Mouse (Mus musculus): ENCODE results near the gene Stard10. TPM values are rescaled to one million over a fixed set of nuclear protein-coding genes. Genes with fewer than 3 reads are reported as not detected.

Stard10 gene
- polyA plus RNA-seq, 1 experiment from 2014 or later: 134 TPM

DNA sequence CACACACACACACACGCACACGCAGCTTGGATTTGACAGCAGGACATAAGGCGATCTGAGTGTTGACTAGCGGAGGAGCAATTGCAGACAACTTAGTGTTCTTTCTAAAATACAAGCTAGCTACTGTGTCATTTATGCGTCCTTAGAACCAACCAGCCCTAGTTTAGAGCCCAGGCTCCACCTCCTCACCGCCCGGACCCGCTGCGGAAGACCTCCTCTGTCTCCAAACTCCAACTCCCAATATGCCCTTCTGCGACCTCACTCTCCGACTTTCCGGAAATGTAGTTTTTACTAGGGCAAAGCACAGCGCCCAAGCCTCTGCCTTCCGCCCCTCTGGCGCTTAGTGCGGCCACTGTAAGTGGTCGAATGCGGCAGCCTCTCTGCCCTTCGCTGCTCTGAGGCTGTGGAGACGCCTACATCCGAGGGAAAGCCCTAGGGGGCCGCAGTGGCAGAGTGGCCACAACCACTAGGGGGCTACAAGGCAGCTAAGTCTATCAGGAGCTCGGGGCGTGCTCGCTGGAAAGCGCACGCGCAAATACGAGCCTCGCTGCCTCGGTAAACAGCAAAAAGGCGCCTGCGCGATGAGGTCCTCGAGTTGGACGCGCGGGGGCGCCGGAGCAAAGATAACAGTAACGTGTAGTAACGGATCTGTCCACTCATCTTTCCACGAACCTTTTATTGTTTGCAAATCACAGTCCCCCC lies 6.4 kb upstream of the Stard10 start:
- Histone ChIP-seq H3K27me3 (replicated peaks; ENCODE audit: control insufficient read depth, insufficient read depth, low read length) (no peaks in the 10 kb centered on the region), H3K4me2 (ENCODE audit: low read length) (peak overlapping the region; percentile 58), H3K27ac (ENCODE audit: low read depth) (peak overlapping the region; percentile 82), H3K9me3 (ENCODE audit: control insufficient read depth, low read length) (no peaks in the 10 kb centered on the region), H3K9ac (ENCODE audit: low read length) (peak overlapping the region; percentile 29), H3K4me3 (ENCODE audit: low read depth, low read length) (peak overlapping the region; percentile 57), H3K36me3 (ENCODE audit: control insufficient read depth, insufficient read depth, low read length) (no peaks in the 10 kb centered on the region), H3K4me1 (replicated peaks; ENCODE audit: control insufficient read depth, insufficient read depth, low read length) (no peaks in the 10 kb centered on the region; the same call in 1 of the 2 replicates)
- WGBS: under 1% methylated on average over 43 of the region's 43 CpGs
- DNase-seq (ENCODE audit: low spot score): peak; percentile 96
- ATAC-seq (replicated peaks; ENCODE audit: low FRiP score, low TSS enrichment, low read depth): peak; percentile 92

DNA sequence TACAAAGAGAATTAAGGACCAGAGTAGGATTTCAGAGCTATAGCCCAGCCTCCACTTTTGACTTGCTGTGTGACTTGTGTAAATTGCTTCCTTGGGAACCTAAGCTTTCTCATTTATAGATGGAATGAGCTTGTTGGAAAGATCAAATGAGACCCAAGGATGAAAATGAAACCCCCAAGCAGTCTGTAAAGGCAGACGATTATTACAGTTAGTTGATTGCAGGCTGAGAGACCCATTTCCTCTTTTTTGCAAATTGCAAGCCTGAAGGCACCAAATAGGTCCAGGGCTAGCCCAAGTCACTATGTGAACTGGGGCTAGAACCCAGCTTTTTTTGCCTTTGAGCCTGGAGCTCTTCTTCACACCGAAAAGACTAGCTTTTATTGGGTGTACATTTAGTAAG lies 5.8 kb upstream of the Stard10 start:
- no peak overlapping the region for H3K9ac ChIP-seq (ENCODE audit: low read length)
- no peak for DNase-seq (ENCODE audit: low spot score)
- no peaks in the 10 kb centered on the region for H3K36me3 ChIP-seq (ENCODE audit: control insufficient read depth, insufficient read depth, low read length)
- H3K9me3 ChIP-seq (ENCODE audit: control insufficient read depth, low read length): no peaks in the 10 kb centered on the region
- no peak overlapping the region for H3K27ac ChIP-seq (ENCODE audit: low read depth)
- WGBS: 26% methylated on average over 2 of the region's 2 CpGs
- H3K4me2 ChIP-seq (ENCODE audit: low read length): peak overlapping the region; percentile 58
- H3K4me3 ChIP-seq (ENCODE audit: low read depth, low read length): peak overlapping the region; percentile 57
- no peaks in the 10 kb centered on the region; the same call in 1 of the 2 replicates for H3K4me1 ChIP-seq (replicated peaks; ENCODE audit: control insufficient read depth, insufficient read depth, low read length)
- ATAC-seq (replicated peaks; ENCODE audit: low FRiP score, low TSS enrichment, low read depth): no peak
- no peaks in the 10 kb centered on the region for H3K27me3 ChIP-seq (replicated peaks; ENCODE audit: control insufficient read depth, insufficient read depth, low read length)

DNA sequence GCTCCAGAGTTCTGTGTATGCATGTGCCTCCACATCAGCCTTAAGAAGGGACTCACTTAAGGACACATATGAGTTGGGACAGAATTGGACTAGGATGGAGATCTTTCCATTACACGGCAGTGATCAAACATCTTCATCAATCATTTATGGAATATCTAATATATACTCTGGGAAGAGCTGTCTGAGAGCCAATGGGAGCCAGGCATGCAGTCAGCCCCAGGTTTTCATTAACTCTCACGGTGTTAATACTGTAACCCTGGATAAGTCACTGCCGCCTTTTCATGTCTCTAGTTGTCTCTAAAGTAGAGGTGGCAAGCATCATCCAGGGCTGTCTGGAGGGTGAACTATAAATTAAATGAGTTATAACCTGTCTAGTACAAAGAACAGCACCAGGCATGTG lies 3.9 kb upstream of the Stard10 start:
- H3K4me2 ChIP-seq (ENCODE audit: low read length): no peak overlapping the region
- H3K27me3 ChIP-seq (replicated peaks; ENCODE audit: control insufficient read depth, insufficient read depth, low read length): no peaks in the 10 kb centered on the region
- no peak for DNase-seq (ENCODE audit: low spot score)
- H3K9me3 ChIP-seq (ENCODE audit: control insufficient read depth, low read length): no peaks in the 10 kb centered on the region
- no peak overlapping the region for H3K4me3 ChIP-seq (ENCODE audit: low read depth, low read length)
- H3K36me3 ChIP-seq (ENCODE audit: control insufficient read depth, insufficient read depth, low read length): no peaks in the 10 kb centered on the region
- WGBS: 59% methylated on average over 3 of the region's 3 CpGs
- no peak for ATAC-seq (replicated peaks; ENCODE audit: low FRiP score, low TSS enrichment, low read depth)
- H3K4me1 ChIP-seq (replicated peaks; ENCODE audit: control insufficient read depth, insufficient read depth, low read length): no peaks in the 10 kb centered on the region; the same call in 1 of the 2 replicates
- H3K9ac ChIP-seq (ENCODE audit: low read length): no peak overlapping the region
- H3K27ac ChIP-seq (ENCODE audit: low read depth): no peak overlapping the region

DNA sequence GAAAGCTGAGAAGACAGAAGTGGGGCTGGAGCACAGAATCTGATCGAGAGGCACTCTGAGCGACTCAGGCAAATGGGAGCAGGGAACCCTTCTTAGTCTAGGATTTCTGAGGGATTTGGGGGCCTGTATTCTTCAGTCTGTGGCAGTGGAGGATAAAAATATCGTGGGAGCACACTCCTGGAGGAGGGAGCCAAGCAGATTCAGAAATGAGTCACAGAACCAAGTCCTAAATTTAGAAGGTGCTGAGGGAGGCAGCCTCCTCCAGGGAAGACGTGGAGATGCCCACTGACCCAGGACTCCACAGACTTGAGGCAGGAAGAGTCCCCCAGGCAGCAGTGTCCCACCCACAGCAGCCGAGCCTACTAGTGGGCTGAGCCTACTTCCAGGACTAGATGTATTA lies 2.5 kb upstream of the Stard10 start:
- no peaks in the 10 kb centered on the region for H3K36me3 ChIP-seq (ENCODE audit: control insufficient read depth, insufficient read depth, low read length)
- ATAC-seq (replicated peaks; ENCODE audit: low FRiP score, low TSS enrichment, low read depth) (no peak), DNase-seq (ENCODE audit: low spot score) (no peak)
- no peak overlapping the region for H3K4me3 ChIP-seq (ENCODE audit: low read depth, low read length)
- no peaks in the 10 kb centered on the region; the same call in 1 of the 2 replicates for H3K4me1 ChIP-seq (replicated peaks; ENCODE audit: control insufficient read depth, insufficient read depth, low read length)
- no peak overlapping the region for H3K4me2 ChIP-seq (ENCODE audit: low read length)
- no peak overlapping the region for H3K9ac ChIP-seq (ENCODE audit: low read length)
- H3K27ac ChIP-seq (ENCODE audit: low read depth): no peak overlapping the region
- H3K27me3 ChIP-seq (replicated peaks; ENCODE audit: control insufficient read depth, insufficient read depth, low read length): no peaks in the 10 kb centered on the region
- 64% methylated on average over 5 of the region's 5 CpGs for WGBS
- H3K9me3 ChIP-seq (ENCODE audit: control insufficient read depth, low read length): no peaks in the 10 kb centered on the region

DNA sequence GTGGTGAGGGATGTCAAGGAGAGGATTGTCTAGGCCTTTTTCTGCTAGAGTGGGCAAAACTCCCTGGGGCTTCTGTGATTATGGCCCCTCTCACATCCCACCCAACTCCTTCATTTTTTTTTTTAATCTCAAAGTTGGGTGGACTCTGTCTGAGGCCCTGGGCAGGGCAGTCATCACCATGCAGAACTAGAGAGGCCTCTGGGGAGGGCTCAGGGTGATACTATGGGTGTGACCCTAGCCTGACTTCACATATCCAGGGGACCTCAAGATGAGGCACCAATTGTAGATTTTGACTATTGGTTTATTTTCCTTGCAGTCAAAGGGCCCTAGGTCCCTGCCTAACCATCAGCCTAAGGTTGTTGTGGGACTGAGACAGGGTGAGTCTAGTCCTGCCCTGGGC lies 1.2 kb upstream of the Stard10 start:
- no peak for DNase-seq (ENCODE audit: low spot score)
- H3K4me2 ChIP-seq (ENCODE audit: low read length): no peak overlapping the region
- no peaks in the 10 kb centered on the region for H3K36me3 ChIP-seq (ENCODE audit: control insufficient read depth, insufficient read depth, low read length)
- H3K9me3 ChIP-seq (ENCODE audit: control insufficient read depth, low read length): no peaks in the 10 kb centered on the region
- no peak for ATAC-seq (replicated peaks; ENCODE audit: low FRiP score, low TSS enrichment, low read depth)
- H3K4me3 ChIP-seq (ENCODE audit: low read depth, low read length): no peak overlapping the region
- no peak overlapping the region for H3K27ac ChIP-seq (ENCODE audit: low read depth)
- H3K9ac ChIP-seq (ENCODE audit: low read length): no peak overlapping the region
- peaks cover 11% of the 10 kb centered on the region for H3K4me1 ChIP-seq (replicated peaks; ENCODE audit: control insufficient read depth, insufficient read depth, low read length)
- H3K27me3 ChIP-seq (replicated peaks; ENCODE audit: control insufficient read depth, insufficient read depth, low read length): peaks cover 2% of the 10 kb centered on the region; the same call in 1 of the 2 replicates

DNA sequence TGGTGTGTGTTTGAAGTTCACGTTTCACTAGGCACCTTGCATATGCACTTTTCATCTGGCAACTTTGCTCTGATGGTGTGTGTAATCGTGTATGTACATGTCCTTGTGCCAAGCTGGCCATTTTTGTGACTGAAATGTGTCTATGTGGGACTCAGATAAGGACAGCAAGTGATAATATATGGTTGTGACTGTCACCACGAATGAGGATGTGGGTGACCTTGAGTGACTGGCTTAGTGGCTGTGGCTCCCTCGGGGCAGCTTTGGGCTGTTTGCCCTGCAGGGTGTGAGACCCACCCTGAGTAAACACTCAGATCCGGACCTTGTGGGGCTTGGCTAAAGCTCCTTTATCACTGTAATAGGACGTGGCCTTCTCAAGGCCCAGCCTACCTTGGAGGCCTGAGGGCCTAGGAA lies 290 bp upstream of the Stard10 start:
- no peak overlapping the region; the same call in 1 of the 2 replicates for H3K27ac ChIP-seq (ENCODE audit: low read depth)
- peaks cover 12% of the 10 kb centered on the region for H3K4me1 ChIP-seq (replicated peaks; ENCODE audit: control insufficient read depth, insufficient read depth, low read length)
- WGBS: 44% methylated on average over 6 of the region's 6 CpGs
- DNase-seq (ENCODE audit: low spot score) (no peak), ATAC-seq (replicated peaks; ENCODE audit: low FRiP score, low TSS enrichment, low read depth) (peak; percentile 60)
- no peaks in the 10 kb centered on the region for H3K9me3 ChIP-seq (ENCODE audit: control insufficient read depth, low read length)
- peaks cover 2% of the 10 kb centered on the region; the same call in 1 of the 2 replicates for H3K27me3 ChIP-seq (replicated peaks; ENCODE audit: control insufficient read depth, insufficient read depth, low read length)
- no peak overlapping the region for H3K4me3 ChIP-seq (ENCODE audit: low read depth, low read length)
- H3K9ac ChIP-seq (ENCODE audit: low read length): no peak overlapping the region
- no peaks in the 10 kb centered on the region for H3K36me3 ChIP-seq (ENCODE audit: control insufficient read depth, insufficient read depth, low read length)
- no peak overlapping the region for H3K4me2 ChIP-seq (ENCODE audit: low read length)

DNA sequence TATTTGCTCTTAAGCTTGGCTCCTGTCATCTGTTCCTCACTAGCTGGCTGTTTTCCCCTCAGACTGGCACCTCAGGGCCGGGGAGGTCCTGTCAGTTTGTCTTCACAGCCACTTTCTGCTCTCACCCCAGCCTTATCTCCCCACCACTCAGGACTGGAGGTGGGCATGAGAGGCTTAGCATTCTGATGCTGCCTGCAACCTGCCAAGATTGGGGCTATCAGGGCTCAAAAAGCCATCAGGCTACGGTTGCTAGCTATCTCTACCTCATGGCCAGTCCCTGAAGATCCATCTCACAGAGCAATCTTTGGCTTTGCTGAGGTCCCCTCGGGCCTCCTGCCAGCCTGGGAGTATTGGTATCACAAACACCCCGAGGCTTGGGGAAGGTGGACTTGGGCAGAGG lies 2.0 kb downstream of the Stard10 start:
- no peaks in the 10 kb centered on the region for H3K36me3 ChIP-seq (ENCODE audit: control insufficient read depth, insufficient read depth, low read length)
- H3K27ac ChIP-seq (ENCODE audit: low read depth): no peak overlapping the region
- peaks cover 12% of the 10 kb centered on the region for H3K4me1 ChIP-seq (replicated peaks; ENCODE audit: control insufficient read depth, insufficient read depth, low read length)
- 73% methylated on average over 4 of the region's 4 CpGs for WGBS
- no peak for ATAC-seq (replicated peaks; ENCODE audit: low FRiP score, low TSS enrichment, low read depth)
- H3K27me3 ChIP-seq (replicated peaks; ENCODE audit: control insufficient read depth, insufficient read depth, low read length): peaks cover 2% of the 10 kb centered on the region; the same call in 1 of the 2 replicates
- H3K4me2 ChIP-seq (ENCODE audit: low read length): no peak overlapping the region
- no peak overlapping the region for H3K4me3 ChIP-seq (ENCODE audit: low read depth, low read length)
- no peak overlapping the region for H3K9ac ChIP-seq (ENCODE audit: low read length)
- DNase-seq (ENCODE audit: low spot score): no peak
- H3K9me3 ChIP-seq (ENCODE audit: control insufficient read depth, low read length): no peaks in the 10 kb centered on the region

DNA sequence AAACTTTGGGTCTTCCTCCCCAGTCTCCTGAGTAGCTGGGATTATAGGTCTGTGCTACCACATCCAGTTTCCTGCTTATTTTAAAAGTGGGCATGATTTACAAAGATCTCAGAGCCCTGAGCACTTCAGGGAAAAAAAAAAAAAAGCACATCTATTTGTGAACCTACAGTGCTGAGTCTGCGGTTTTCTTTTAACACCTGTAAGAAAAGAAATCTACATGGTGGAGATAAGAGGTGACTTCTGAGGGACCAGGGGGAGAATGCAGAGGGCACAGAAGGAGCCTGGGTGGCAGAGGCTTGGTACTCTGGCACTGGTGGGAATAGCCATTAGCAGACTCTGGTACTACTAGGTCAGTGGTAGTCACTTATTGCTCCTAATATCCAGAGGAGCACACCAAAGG lies 2.9 kb downstream of the Stard10 start:
- H3K4me3 ChIP-seq (ENCODE audit: low read depth, low read length): no peak overlapping the region
- no peak overlapping the region for H3K9ac ChIP-seq (ENCODE audit: low read length)
- no peaks in the 10 kb centered on the region for H3K9me3 ChIP-seq (ENCODE audit: control insufficient read depth, low read length)
- peak overlapping the region; percentile 62; the same call in 1 of the 2 replicates for H3K27ac ChIP-seq (ENCODE audit: low read depth)
- H3K36me3 ChIP-seq (ENCODE audit: control insufficient read depth, insufficient read depth, low read length): no peaks in the 10 kb centered on the region
- 90% methylated on average over 1 of the region's 1 CpGs for WGBS
- no peak for DNase-seq (ENCODE audit: low spot score)
- ATAC-seq (replicated peaks; ENCODE audit: low FRiP score, low TSS enrichment, low read depth): no peak
- peaks cover 2% of the 10 kb centered on the region; the same call in 1 of the 2 replicates for H3K27me3 ChIP-seq (replicated peaks; ENCODE audit: control insufficient read depth, insufficient read depth, low read length)
- peaks cover 12% of the 10 kb centered on the region for H3K4me1 ChIP-seq (replicated peaks; ENCODE audit: control insufficient read depth, insufficient read depth, low read length)
- H3K4me2 ChIP-seq (ENCODE audit: low read length): no peak overlapping the region
